Mouse (Mus musculus): ENCODE measurements around the gene Cabp4.
A peak's percentile ranks its signal among the peaks of the same experiment; 100 is the strongest.
"Not testable (repeated sequence)": the region's sequence is repeated elsewhere in the genome, so short reads cannot be mapped to it uniquely, and the experiment has no call there.

Cabp4 gene

GRCm38 (mm10) chr19:4146366-4147021 is 2.7 kb upstream of the Cabp4 start:
- no peak for DNase-seq (ENCODE audit: low spot score)

GRCm38 (mm10) chr19:4145936-4146335 is 2.1 kb upstream of the Cabp4 start:
- no peak for DNase-seq (ENCODE audit: low spot score)

GRCm38 (mm10) chr19:4144550-4145498 is 991 bp upstream of the Cabp4 start:
- no peak for DNase-seq (ENCODE audit: low spot score)

- no peak for DNase-seq (ENCODE audit: low spot score)
Measured at GRCm38 (mm10) chr19:4142416-4143173, 1.2 kb downstream of the Cabp4 start.

GRCm38 (mm10) chr19:4140147-4140546 is 3.7 kb downstream of the Cabp4 start:
- DNase-seq (ENCODE audit: low spot score): no peak

GRCm38 (mm10) chr19:4139446-4139845 is 4.4 kb downstream of the Cabp4 start, which contains the start of gene Gpr152:
Gpr152 (plus strand) TSS chr19:4139787.
- DNase-seq (ENCODE audit: low spot score): no peak

GRCm38 (mm10) chr19:4137913-4138312 is 5.9 kb downstream of the Cabp4 start:
- DNase-seq (ENCODE audit: low spot score): no peak

GRCm38 (mm10) chr19:4136463-4136862 is 7.4 kb downstream of the Cabp4 start:
- DNase-seq (ENCODE audit: low spot score): no peak

GRCm38 (mm10) chr19:4135963-4136345 is 7.9 kb downstream of the Cabp4 start:
- DNase-seq (ENCODE audit: low spot score): not testable (repeated sequence)

- DNase-seq (ENCODE audit: low spot score): not testable (repeated sequence)
Measured at GRCm38 (mm10) chr19:4135229-4135962, 8.4 kb downstream of the Cabp4 start.

- no peak for DNase-seq (ENCODE audit: low spot score)
Measured at GRCm38 (mm10) chr19:4134354-4134753, 9.5 kb downstream of the Cabp4 start.

- DNase-seq (ENCODE audit: low spot score): no peak
Measured at GRCm38 (mm10) chr19:4131768-4132167, 12.1 kb downstream of the Cabp4 start.

GRCm38 (mm10) chr19:4131075-4131474 is 12.8 kb downstream of the Cabp4 start:
- no peak for DNase-seq (ENCODE audit: low spot score)

- DNase-seq (ENCODE audit: low spot score): no peak
Measured at GRCm38 (mm10) chr19:4130106-4130505, 13.7 kb downstream of the Cabp4 start.

GRCm38 (mm10) chr19:4129462-4129861 is 14.4 kb downstream of the Cabp4 start:
- DNase-seq (ENCODE audit: low spot score): no peak

- DNase-seq (ENCODE audit: low spot score): no peak
Measured at GRCm38 (mm10) chr19:4126759-4127495, 16.9 kb downstream of the Cabp4 start.

GRCm38 (mm10) chr19:4125741-4126696 is 17.8 kb downstream of the Cabp4 start, which contains the start of gene Aip:
Aip (minus strand) TSS chr19:4125858.
- peak; percentile 97 for DNase-seq (ENCODE audit: low spot score)

- DNase-seq (ENCODE audit: low spot score): not testable (repeated sequence)
Measured at GRCm38 (mm10) chr19:4125268-4125667, 18.6 kb downstream of the Cabp4 start.

- no peak for DNase-seq (ENCODE audit: low spot score)
Measured at GRCm38 (mm10) chr19:4124432-4124831, 19.4 kb downstream of the Cabp4 start.
